17 mouse cellular contexts compared by ENCODE assay signal in genomic region chrX:168584303-168584702, GRCm38 (mm10). TPM values are rescaled to one million over a fixed set of nuclear protein-coding genes. Genes with fewer than 3 reads are reported as not detected.
DNase-seq lines count a peak whose midpoint lies in the region; TF ChIP-seq lines count a peak whose summit lies in the region.
"Had no signal": no experiment of that assay in that cellular context is flagged by ENCODE, and none has a peak within 500 bp of the region (broad histone marks: within the 10 kb centered on the region; RNA-seq: fewer than 3 reads in every experiment).

No protein-coding gene starts in this region.

- H3K27ac ChIP-seq in left cerebral cortex, adult 2 months = no peak overlapping the region
- H3K27ac ChIP-seq: forebrain, embryonic 13.5 days; hindbrain, embryonic 14.5 days; lung, embryonic 15.5 days; midbrain, embryonic 10.5 days; stomach, embryonic 15.5 days had no signal

- TF ChIP-seq CTCF in left cerebral cortex, adult 2 months (IDR thresholded peaks at IDR 0.05) = peak; percentile 41

- peak; percentile 3 for DNase-seq in embryo, embryonic 10 days (ENCODE audit: low spot score)
- no peak for DNase-seq in embryo, embryonic 11 days
- no peak for DNase-seq in left cerebral cortex, adult 2 months (ENCODE audit: extremely low spot score in 1 of 2, low spot score in 2 of 2)
- no peak for DNase-seq in left cerebral cortex, postnatal 14 days (ENCODE audit: low spot score in 2 of 2)
- peak; percentile 2 for DNase-seq in A20 (ENCODE audit: low read depth, low spot score)
- DNase-seq in induced T-regulatory cell, adult 2 months (ENCODE audit: low read depth) = peak; percentile 0
- DNase-seq in ovary, postnatal 36 days (ENCODE audit: low spot score) = no peak
- DNase-seq: cerebellum, adult 18-20 months; kidney, adult 8-10 months; right cerebral cortex, adult 18-20 months had no signal

- H3K4me3 ChIP-seq in left cerebral cortex, adult 2 months = no peak overlapping the region
- H3K4me3 ChIP-seq: forebrain, embryonic 13.5 days; lung, embryonic 15.5 days; midbrain, embryonic 10.5 days; myocyte; stomach, embryonic 15.5 days had no signal

- intact Hi-C loops in left cerebral cortex, adult 2 months (cut with DNase I) = no loop called here
- intact Hi-C loops in left cerebral cortex, postnatal 14 days (cut with DNase I) = no loop called here

RNA-seq across cellular contexts. Expression of gene Frmpd4, which starts 7.3 kb away (rescaled TPM):
- 10 to 100 TPM; 42.3 to 47.8 TPM for total RNA-seq in left cerebral cortex, adult 2 months (2021)
- total RNA-seq in left cerebral cortex, postnatal 14 days (2021) = 10 to 100 TPM; 40.0 to 42.7 TPM
- total RNA-seq: heart, adult 18-20 months had no signal

Comparison
In these comparisons a context has a peak if more than half of its experiments do, and no peak if none do; other contexts are left out.
1. DNase-seq: peak in embryo, embryonic 10 days (single experiment), A20 (single experiment) and induced T-regulatory cell, adult 2 months (single experiment); none in embryo, embryonic 11 days (single experiment), left cerebral cortex, adult 2 months (0 of 2), left cerebral cortex, postnatal 14 days (0 of 2) and ovary, postnatal 36 days (single experiment).